ENCODE assay signal across 8 mouse cellular contexts in genomic region chr17:45958094-45958881, GRCm38 (mm10).
DNase-seq lines count a peak whose midpoint lies in the region; ATAC-seq lines count a peak whose summit lies in the region.

No protein-coding gene starts in this region.

- H3K27ac ChIP-seq in heart, embryonic 15.5 days, result no peak overlapping the region
- H3K27ac ChIP-seq in kidney, embryonic 15.5 days, result no peak overlapping the region

- no peak overlapping the region for H3K9ac ChIP-seq in heart, embryonic 15.5 days
- H3K9ac ChIP-seq in kidney, embryonic 15.5 days, result no peak overlapping the region

- 0 out of 2 replicates have a peak, but pooled peaks cover 3% of the 10 kb centered on the region for H3K4me1 ChIP-seq in heart, embryonic 15.5 days (replicated peaks)
- H3K4me1 ChIP-seq in kidney, embryonic 15.5 days, result peaks cover 8% of the 10 kb centered on the region

- no peak for DNase-seq in heart, adult 11 months
- DNase-seq in adrenal gland, postnatal 10 days, result peak; percentile 66
- DNase-seq in T-cell, adult 2 months (ENCODE audit: low spot score), result no peak
- DNase-seq in frontal cortex, postnatal 25 days (ENCODE audit: low spot score in 2 of 2), result no peak
- DNase-seq in cerebellum, adult 11-12 months, result no peak

- H3K27me3 ChIP-seq in heart, embryonic 15.5 days, result no peaks in the 10 kb centered on the region
- 0 out of 2 replicates have a peak, but pooled peaks cover 2% of the 10 kb centered on the region for H3K27me3 ChIP-seq in kidney, embryonic 15.5 days

- H3K4me2 ChIP-seq in heart, embryonic 15.5 days, result no peak overlapping the region
- H3K4me2 ChIP-seq in kidney, embryonic 15.5 days, result no peak overlapping the region

- 0 out of 2 replicates have a peak, but pooled peaks have one; percentile 14 for ATAC-seq in heart, embryonic 15.5 days (replicated peaks; ENCODE audit: insufficient number of reproducible peaks, insufficient read depth, low FRiP score, low read depth)
- 0 out of 2 replicates have a peak, but pooled peaks have one; percentile 13 for ATAC-seq in kidney, embryonic 15.5 days (replicated peaks; ENCODE audit: low FRiP score)
- ATAC-seq in megakaryocyte progenitor cell, adult 5-6 weeks (replicated peaks; ENCODE audit: poor library complexity), result peak; percentile 79

- H3K9me3 ChIP-seq in heart, embryonic 15.5 days (replicated peaks), result no peaks in the 10 kb centered on the region
- no peaks in the 10 kb centered on the region for H3K9me3 ChIP-seq in kidney, embryonic 15.5 days (replicated peaks)

- no peak overlapping the region for H3K4me3 ChIP-seq in heart, embryonic 15.5 days
- H3K4me3 ChIP-seq in kidney, embryonic 15.5 days (replicated peaks), result no peak overlapping the region

- no peaks in the 10 kb centered on the region for H3K36me3 ChIP-seq in heart, embryonic 15.5 days
- no peaks in the 10 kb centered on the region for H3K36me3 ChIP-seq in kidney, embryonic 15.5 days

- 69% methylated on average over 7 of the region's 7 CpGs for WGBS in heart, embryonic 15.5 days
- 79% methylated on average over 7 of the region's 7 CpGs for WGBS in kidney, embryonic 15.5 days

Comparison
In these comparisons a context has a peak if more than half of its experiments do, and no peak if none do; other contexts are left out.
1. ATAC-seq: peak in every context shown above with its lines; median percentile 79 in megakaryocyte progenitor cell, adult 5-6 weeks; 14 in heart, embryonic 15.5 days; 13 in kidney, embryonic 15.5 days.